Mouse (Mus musculus) hindbrain, embryonic 16.5 days (tissue): ENCODE results near the gene Nav2. TPM values are rescaled to one million over a fixed set of nuclear protein-coding genes. Genes with fewer than 3 reads are reported as not detected.

Experiments used
- ATAC-seq: fragments of 200-750 bp; cut with Nextera tagmentation; 2 replicates; pipeline ENCODE4 v1.8.0; 2017; ENCODE audit warnings: moderate TSS enrichment, moderate library complexity
- H3K27ac ChIP-seq: fragments of 300-500 bp; sonication (generic); 2 replicates; pipeline ENCODE4 v1.5.1; 2014; ENCODE audit warnings: low read depth, mild to moderate bottlenecking, control low read depth, low read length, moderate library complexity
- H3K27me3 ChIP-seq: fragments of 300-500 bp; sonication (generic); replicated peaks from 2 replicates; pipeline ENCODE4 v1.6.1; 2014; ENCODE audit warnings: low read length; ENCODE audit not compliant: control insufficient read depth, insufficient read depth
- H3K36me3 ChIP-seq: fragments of 300-500 bp; sonication (generic); 2 replicates; pipeline ENCODE4 v1.6.1; 2014; ENCODE audit warnings: mild to moderate bottlenecking, low read length, moderate library complexity, mixed read lengths; ENCODE audit not compliant: control insufficient read depth, insufficient read depth
- H3K4me1 ChIP-seq: fragments of 300-500 bp; sonication (generic); 2 replicates; pipeline ENCODE4 v1.6.1; 2014; ENCODE audit warnings: low read depth, low read length; ENCODE audit not compliant: control insufficient read depth, insufficient read depth
- H3K4me2 ChIP-seq: fragments of 300-500 bp; sonication (generic); 2 replicates; pipeline ENCODE4 v1.6.1; 2014; ENCODE audit warnings: mild to moderate bottlenecking, low read length, control low read depth, moderate library complexity
- H3K4me3 ChIP-seq: fragments of 300-500 bp; sonication (generic); 2 replicates; pipeline ENCODE4 v1.5.1; 2014; ENCODE audit warnings: mild to moderate bottlenecking, low read length, control low read depth, moderate library complexity
- H3K9ac ChIP-seq: fragments of 300-500 bp; sonication (generic); 2 replicates; pipeline ENCODE4 v1.6.1; 2014; ENCODE audit warnings: low read depth, mild to moderate bottlenecking, control low read depth, low read length, moderate library complexity
- H3K9me3 ChIP-seq: fragments of 300-500 bp; sonication (generic); 2 replicates; pipeline ENCODE4 v1.6.1; 2014; ENCODE audit warnings: mild to moderate bottlenecking, low read length, moderate library complexity; ENCODE audit not compliant: control insufficient read depth
- WGBS: fragments of 180-500 bp; shearing (Covaris S2); extraction: QIAGEN DNeasy Blood & Tissue Kit; methylation state at CpG from one replicate; pipeline ENCODE4 v1.1.7; 2014; 5-methylcytosine and 5-hydroxymethylcytosine counted together
- polyA plus RNA-seq: library from polyadenylated mRNA; unstranded; fragments of >200 nt; fragmentation: Nextera tagmentation; extraction: Ambion mirVana; gene quantifications from 2 replicates; pipeline ENCODE4 v1.2.1, GENCODE M21; 2015

The Nav2 gene
- polyA plus RNA-seq, 1 experiment from 2014 or later = 27.9 TPM

GRCm38 (mm10) chr7:49152713-49153112, 244.2 kb downstream of the Nav2 start:
- peaks cover 5% of the 10 kb centered on the region; the same call in 1 of the 2 replicates for H3K4me1 ChIP-seq
- ATAC-seq = peak; percentile 35
- no peak overlapping the region; the same call in 1 of the 2 replicates for H3K27ac ChIP-seq
- H3K27me3 ChIP-seq = no peaks in the 10 kb centered on the region
- H3K4me2 ChIP-seq = no peak overlapping the region
- no peak overlapping the region for H3K9ac ChIP-seq
- no peak overlapping the region for H3K4me3 ChIP-seq
- no peaks in the 10 kb centered on the region for H3K36me3 ChIP-seq
- 61% methylated on average over 9 of the region's 9 CpGs for WGBS
- 0 out of 2 replicates have a peak, but pooled peaks cover 4% of the 10 kb centered on the region for H3K9me3 ChIP-seq

- Histone ChIP-seq H3K4me2 (no peak overlapping the region), H3K9me3 (0 out of 2 replicates have a peak, but pooled peaks cover 4% of the 10 kb centered on the region), H3K36me3 (no peaks in the 10 kb centered on the region), H3K4me1 (peaks cover 33% of the 10 kb centered on the region), H3K4me3 (no peak overlapping the region), H3K27me3 (no peaks in the 10 kb centered on the region), H3K27ac (no peak overlapping the region), H3K9ac (no peak overlapping the region)
- ATAC-seq = peak; percentile 58
- WGBS = 53% methylated on average over 12 of the region's 12 CpGs
Measured at GRCm38 (mm10) chr7:49158641-49159381, 250.3 kb downstream of the Nav2 start.

- H3K9me3 ChIP-seq = 0 out of 2 replicates have a peak, but pooled peaks cover 4% of the 10 kb centered on the region
- 63% methylated on average over 18 of the region's 18 CpGs for WGBS
- no peak overlapping the region for H3K27ac ChIP-seq
- H3K4me1 ChIP-seq = peaks cover 36% of the 10 kb centered on the region
- no peaks in the 10 kb centered on the region for H3K36me3 ChIP-seq
- H3K4me2 ChIP-seq = no peak overlapping the region
- H3K27me3 ChIP-seq = no peaks in the 10 kb centered on the region
- no peak overlapping the region for H3K4me3 ChIP-seq
- no peak for ATAC-seq
- no peak overlapping the region for H3K9ac ChIP-seq
Measured at GRCm38 (mm10) chr7:49159646-49160555, 251.4 kb downstream of the Nav2 start.

DNA sequence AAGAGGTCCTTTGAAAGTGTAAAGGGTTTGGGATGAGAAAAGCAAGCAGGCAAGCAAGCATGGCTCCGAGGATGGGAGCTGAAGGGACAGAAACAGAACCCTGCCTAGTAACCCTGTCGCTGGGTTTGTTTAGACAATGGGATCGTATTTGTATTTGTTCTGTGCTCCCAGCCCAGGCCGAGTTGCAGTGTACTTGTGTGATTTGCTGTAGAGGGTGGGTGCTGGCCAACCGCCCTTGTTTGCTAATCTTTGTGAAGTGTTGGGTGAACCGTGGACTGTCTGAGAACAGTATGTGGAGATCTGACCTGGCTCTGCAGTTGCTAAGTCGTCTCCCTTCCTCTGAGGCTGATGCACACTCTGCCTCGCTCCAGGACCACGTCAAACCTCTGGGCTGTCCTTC, 253.6 kb downstream of the Nav2 start:
- no peak for ATAC-seq

GRCm38 (mm10) chr7:49163789-49164188, 255.3 kb downstream of the Nav2 start:
- peak overlapping the region; percentile 48; the same call in 1 of the 2 replicates for H3K27ac ChIP-seq
- no peaks in the 10 kb centered on the region for H3K36me3 ChIP-seq
- H3K9ac ChIP-seq = no peak overlapping the region
- H3K9me3 ChIP-seq = no peaks in the 10 kb centered on the region
- no peak overlapping the region for H3K4me3 ChIP-seq
- ATAC-seq = peak; percentile 9; the same call in 1 of the 2 replicates
- WGBS = 34% methylated on average over 11 of the region's 11 CpGs
- H3K4me2 ChIP-seq = peak overlapping the region; percentile 5; the same call in 1 of the 2 replicates
- H3K4me1 ChIP-seq = peaks cover 35% of the 10 kb centered on the region
- H3K27me3 ChIP-seq = no peaks in the 10 kb centered on the region

More for the DNA sequence above, 253.6 kb downstream of the Nav2 start:
- H3K9ac ChIP-seq = no peak overlapping the region
- 39% methylated on average over 9 of the region's 9 CpGs for whole genome bisulfite sequencing
- no peaks in the 10 kb centered on the region for H3K27me3 ChIP-seq
- H3K4me2 ChIP-seq = no peak overlapping the region
- no peak overlapping the region for H3K4me3 ChIP-seq
- H3K27ac ChIP-seq = no peak overlapping the region
- peaks cover 36% of the 10 kb centered on the region for H3K4me1 ChIP-seq
- no peaks in the 10 kb centered on the region for H3K9me3 ChIP-seq
- H3K36me3 ChIP-seq = no peaks in the 10 kb centered on the region

DNA sequence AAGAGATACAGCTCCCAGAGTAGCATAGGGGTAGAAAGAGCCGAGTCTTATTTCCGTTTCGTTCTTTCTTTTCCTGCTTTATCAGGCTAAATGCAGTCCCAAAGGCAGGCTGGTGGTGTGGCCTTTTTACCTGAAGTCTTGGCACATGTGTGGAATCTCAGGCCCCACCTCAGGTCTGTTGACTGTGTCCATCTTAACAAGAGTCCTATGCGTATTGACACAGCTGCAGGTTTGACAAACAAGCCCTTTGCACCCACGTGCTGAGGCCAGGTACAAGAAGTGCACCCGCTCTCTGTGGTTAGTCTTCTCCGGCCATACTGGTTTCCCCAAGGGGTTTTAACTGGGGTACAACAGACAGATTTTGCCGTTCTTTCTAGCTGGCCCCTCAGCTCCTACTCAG, 256.4 kb downstream of the Nav2 start:
- Histone ChIP-seq H3K27me3 (no peaks in the 10 kb centered on the region), H3K36me3 (no peaks in the 10 kb centered on the region), H3K4me1 (peaks cover 29% of the 10 kb centered on the region), H3K4me3 (no peak overlapping the region), H3K9me3 (no peaks in the 10 kb centered on the region), H3K9ac (no peak overlapping the region), H3K27ac (no peak overlapping the region), H3K4me2 (no peak overlapping the region)
- WGBS = 94% methylated on average over 8 of the region's 8 CpGs
- ATAC-seq = no peak

DNA sequence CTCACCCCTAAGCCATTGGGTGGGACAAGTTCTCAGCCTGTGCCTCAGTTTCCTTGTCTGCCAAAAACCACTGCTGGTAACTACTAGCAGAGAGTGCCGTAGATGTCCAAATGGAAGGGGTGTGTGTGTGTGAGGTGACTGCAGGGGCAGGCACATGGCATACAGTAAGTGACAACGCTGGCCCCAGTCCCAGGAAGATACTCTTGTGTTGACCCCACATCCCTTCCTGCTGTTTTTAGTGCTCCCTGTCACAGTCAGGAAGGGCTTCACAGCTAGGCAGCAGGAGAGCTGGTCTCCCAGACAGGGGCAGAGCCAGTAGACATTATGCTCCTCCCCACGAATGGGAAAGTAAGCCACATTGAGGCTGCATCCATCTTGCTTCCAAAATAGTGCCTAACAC, 264.4 kb downstream of the Nav2 start:
- WGBS = 66% methylated on average over 3 of the region's 3 CpGs
- H3K4me1 ChIP-seq = peaks cover 15% of the 10 kb centered on the region
- H3K4me2 ChIP-seq = no peak overlapping the region
- no peak overlapping the region for H3K4me3 ChIP-seq
- ATAC-seq = no peak
- no peaks in the 10 kb centered on the region for H3K27me3 ChIP-seq
- no peaks in the 10 kb centered on the region for H3K9me3 ChIP-seq
- no peak overlapping the region for H3K27ac ChIP-seq
- no peaks in the 10 kb centered on the region for H3K36me3 ChIP-seq
- H3K9ac ChIP-seq = no peak overlapping the region

GRCm38 (mm10) chr7:49175784-49176409, 267.4 kb downstream of the Nav2 start:
- ATAC-seq = peak; percentile 62
- Histone ChIP-seq H3K9ac (no peak overlapping the region; the same call in 1 of the 2 replicates), H3K9me3 (no peaks in the 10 kb centered on the region), H3K27me3 (no peaks in the 10 kb centered on the region), H3K27ac (0 out of 2 replicates have a peak overlapping the region, but pooled peaks have one; percentile 42), H3K4me3 (no peak overlapping the region), H3K4me2 (no peak overlapping the region), H3K36me3 (no peaks in the 10 kb centered on the region), H3K4me1 (peaks cover 15% of the 10 kb centered on the region)
- 61% methylated on average over 9 of the region's 9 CpGs for WGBS
